Mouse (Mus musculus) stomach, embryonic 15.5 days (tissue): ENCODE measurements around the gene Dcst1. TPM values are rescaled to one million over a fixed set of nuclear protein-coding genes. Genes with fewer than 3 reads are reported as not detected.

Source experiments
- ATAC-seq: fragments of 200-750 bp; cut with Nextera tagmentation; 2 replicates; pipeline ENCODE4 v1.8.0; 2017; ENCODE audit warnings: low read depth, moderate number of reproducible peaks, moderate TSS enrichment; ENCODE audit not compliant: insufficient read depth, low FRiP score
- H3K27ac ChIP-seq: fragments of 300-500 bp; sonication (generic); 2 replicates; pipeline ENCODE4 v1.5.1; 2015; ENCODE audit warnings: mild to moderate bottlenecking, inconsistent platforms
- H3K27me3 ChIP-seq: fragments of 300-500 bp; sonication (generic); replicated peaks from 2 replicates; pipeline ENCODE4 v1.6.1; 2015; ENCODE audit warnings: inconsistent platforms
- H3K36me3 ChIP-seq: fragments of 300-500 bp; sonication (generic); 2 replicates; pipeline ENCODE4 v1.6.1; 2015; ENCODE audit warnings: inconsistent platforms
- H3K4me1 ChIP-seq: fragments of 300-500 bp; sonication (generic); 2 replicates; pipeline ENCODE4 v1.6.1; 2015; ENCODE audit warnings: inconsistent platforms
- H3K4me2 ChIP-seq: fragments of 300-500 bp; sonication (generic); 2 replicates; pipeline ENCODE4 v1.6.1; 2015; ENCODE audit warnings: mild to moderate bottlenecking, inconsistent platforms
- H3K4me3 ChIP-seq: fragments of 300-500 bp; sonication (generic); replicated peaks from 2 replicates; pipeline ENCODE4 v1.5.1; 2015; ENCODE audit warnings: inconsistent platforms
- H3K9ac ChIP-seq: fragments of 300-500 bp; sonication (generic); 2 replicates; pipeline ENCODE4 v1.6.1; 2015; ENCODE audit warnings: inconsistent platforms
- H3K9me3 ChIP-seq: fragments of 300-500 bp; sonication (generic); 2 replicates; pipeline ENCODE4 v1.6.1; 2016; ENCODE audit warnings: inconsistent platforms
- WGBS: fragments of 180-500 bp; shearing (Covaris S2); methylation state at CpG from one replicate; pipeline ENCODE4 v1.1.7; 2015; 5-methylcytosine and 5-hydroxymethylcytosine counted together
- polyA plus RNA-seq: library from polyadenylated mRNA; unstranded; fragments of >200 nt; fragmentation: Nextera tagmentation; extraction: Ambion mirVana; gene quantifications from 2 replicates; pipeline ENCODE4 v1.2.1, GENCODE M21; 2015

Gene Dcst1
- polyA plus RNA-seq, 1 experiment from 2014 or later = 0.30 TPM

DNA sequence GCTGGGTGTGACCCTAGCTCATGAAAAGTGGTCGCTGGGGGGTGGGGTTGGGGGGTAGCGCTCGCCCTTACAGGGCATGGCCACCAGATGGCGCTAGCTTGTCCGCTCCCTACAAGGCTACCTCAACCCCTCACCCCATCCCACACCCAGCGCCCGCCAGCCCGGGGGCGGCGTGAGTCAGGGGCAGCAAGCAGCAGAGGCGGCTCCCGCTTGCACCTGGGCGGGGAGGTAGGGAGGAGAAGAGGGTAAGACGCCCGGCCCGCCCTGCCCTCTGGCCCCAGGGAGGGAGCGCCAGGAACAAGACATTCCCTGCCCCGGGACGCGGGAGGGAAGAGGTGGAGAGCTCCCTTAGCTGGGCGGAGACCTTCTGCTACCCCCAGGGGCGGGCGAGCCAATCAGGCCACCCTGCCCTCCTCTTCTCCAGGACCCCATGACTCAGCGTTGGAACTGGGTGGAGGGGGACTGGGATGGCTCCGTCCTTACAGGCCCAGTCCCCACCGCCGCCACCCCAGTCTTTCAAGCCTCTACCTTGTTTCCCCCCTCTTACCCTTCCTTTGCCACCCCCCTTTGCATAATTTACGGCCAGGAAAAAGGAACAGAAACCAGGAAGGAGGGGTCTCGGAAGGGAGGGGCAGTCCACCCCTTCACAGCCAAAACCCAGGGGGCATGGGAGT is 13.5 kb upstream of the Dcst1 start:
- Histone ChIP-seq H3K27me3 (no peaks in the 10 kb centered on the region), H3K27ac (peak overlapping the region; percentile 61), H3K4me1 (peaks cover 18% of the 10 kb centered on the region), H3K4me3 (peak overlapping the region; percentile 54), H3K4me2 (peak overlapping the region; percentile 74), H3K36me3 (no peaks in the 10 kb centered on the region), H3K9ac (peak overlapping the region; percentile 37), H3K9me3 (no peaks in the 10 kb centered on the region)
- WGBS = 1% methylated on average over 27 of the region's 29 CpGs
- peak; percentile 91 for ATAC-seq

DNA sequence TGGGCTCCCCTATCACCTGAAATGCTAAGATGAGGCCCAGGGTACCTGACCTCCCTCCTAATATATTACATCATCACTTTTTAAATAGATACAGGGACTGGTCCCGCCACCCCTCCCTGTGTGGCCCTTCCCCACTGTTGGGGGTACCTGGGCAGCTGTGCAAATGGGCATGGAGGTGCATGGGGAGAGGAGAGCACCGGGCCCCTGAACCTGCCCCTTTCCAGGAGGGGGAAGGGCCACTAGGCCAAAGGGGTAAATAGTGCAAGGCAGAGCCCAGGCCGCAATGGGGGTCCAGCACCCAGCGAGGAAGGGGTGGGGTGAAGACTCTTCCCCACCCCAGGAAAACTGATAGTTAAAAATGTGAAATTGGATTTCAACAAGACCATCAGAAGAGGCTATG is 12.8 kb upstream of the Dcst1 start:
- H3K4me2 ChIP-seq = peak overlapping the region; percentile 74
- WGBS = 73% methylated on average over 4 of the region's 4 CpGs
- H3K27me3 ChIP-seq = no peaks in the 10 kb centered on the region
- ATAC-seq = no peak
- H3K9ac ChIP-seq = 0 out of 2 replicates have a peak overlapping the region, but pooled peaks have one; percentile 37
- H3K9me3 ChIP-seq = no peaks in the 10 kb centered on the region
- H3K4me3 ChIP-seq = peak overlapping the region; percentile 54; the same call in 1 of the 2 replicates
- peaks cover 21% of the 10 kb centered on the region for H3K4me1 ChIP-seq
- no peaks in the 10 kb centered on the region for H3K36me3 ChIP-seq
- H3K27ac ChIP-seq = peak overlapping the region; percentile 61; the same call in 1 of the 2 replicates

DNA sequence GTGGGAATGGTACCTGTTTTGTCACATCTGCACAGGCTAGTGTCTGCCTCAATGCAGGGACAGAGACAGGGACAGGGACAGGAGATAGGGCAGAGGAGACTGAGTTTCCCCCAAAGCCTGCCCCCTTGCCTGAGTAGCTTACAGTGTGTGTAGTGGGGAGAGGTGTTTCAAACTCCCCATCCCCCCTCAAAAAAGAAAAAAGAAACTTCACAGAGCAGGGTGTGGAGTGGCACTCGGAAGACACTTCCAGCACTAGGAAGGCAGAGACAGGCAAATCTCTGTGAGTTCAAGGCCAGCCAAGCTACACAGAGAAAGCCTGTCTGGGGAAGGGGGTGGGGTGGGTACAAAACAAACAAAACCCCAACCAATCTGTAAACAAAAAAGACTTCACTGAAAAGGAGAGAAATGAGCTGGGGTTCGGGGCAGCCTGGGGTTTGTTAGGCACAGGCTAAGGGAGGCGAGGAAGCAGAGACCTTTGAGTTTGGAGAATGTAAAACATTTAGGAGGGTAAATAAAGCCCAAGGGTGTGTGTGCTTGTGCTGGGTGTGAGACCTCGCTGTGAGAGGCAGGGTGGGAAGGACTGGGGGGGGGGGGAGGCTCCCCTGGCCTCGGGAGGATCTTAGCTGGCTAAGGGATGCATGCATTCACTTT is 8.7 kb upstream of the Dcst1 start:
- H3K9ac ChIP-seq = no peak overlapping the region
- 39% methylated on average over 5 of the region's 5 CpGs for WGBS
- H3K4me1 ChIP-seq = peaks cover 14% of the 10 kb centered on the region
- no peak overlapping the region for H3K4me3 ChIP-seq
- no peaks in the 10 kb centered on the region for H3K9me3 ChIP-seq
- no peak overlapping the region for H3K4me2 ChIP-seq
- no peak for ATAC-seq
- no peaks in the 10 kb centered on the region for H3K36me3 ChIP-seq
- H3K27me3 ChIP-seq = no peaks in the 10 kb centered on the region
- H3K27ac ChIP-seq = 0 out of 2 replicates have a peak overlapping the region, but pooled peaks have one; percentile 16

DNA sequence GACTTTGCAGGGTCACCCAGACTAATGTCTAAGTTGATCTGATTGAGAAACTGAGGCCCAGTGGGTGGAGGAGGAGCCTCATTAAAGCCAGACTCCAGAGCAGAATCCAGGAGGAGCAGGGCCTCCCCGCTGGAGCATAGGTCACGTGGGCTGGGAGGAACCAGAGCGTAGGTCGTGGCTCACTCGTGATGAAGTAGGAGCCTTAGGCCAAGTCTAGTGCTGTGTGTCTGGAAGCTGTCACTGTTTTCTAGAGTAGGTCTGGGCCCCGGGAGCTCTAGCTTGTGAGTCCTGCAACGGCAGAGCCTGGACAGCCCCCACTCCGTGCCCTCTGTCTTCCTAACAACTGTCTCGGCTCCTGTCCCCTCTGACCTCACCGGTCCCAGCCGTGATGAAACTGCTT is 2.3 kb upstream of the Dcst1 start:
- ATAC-seq = no peak
- H3K9ac ChIP-seq = no peak overlapping the region

DNA sequence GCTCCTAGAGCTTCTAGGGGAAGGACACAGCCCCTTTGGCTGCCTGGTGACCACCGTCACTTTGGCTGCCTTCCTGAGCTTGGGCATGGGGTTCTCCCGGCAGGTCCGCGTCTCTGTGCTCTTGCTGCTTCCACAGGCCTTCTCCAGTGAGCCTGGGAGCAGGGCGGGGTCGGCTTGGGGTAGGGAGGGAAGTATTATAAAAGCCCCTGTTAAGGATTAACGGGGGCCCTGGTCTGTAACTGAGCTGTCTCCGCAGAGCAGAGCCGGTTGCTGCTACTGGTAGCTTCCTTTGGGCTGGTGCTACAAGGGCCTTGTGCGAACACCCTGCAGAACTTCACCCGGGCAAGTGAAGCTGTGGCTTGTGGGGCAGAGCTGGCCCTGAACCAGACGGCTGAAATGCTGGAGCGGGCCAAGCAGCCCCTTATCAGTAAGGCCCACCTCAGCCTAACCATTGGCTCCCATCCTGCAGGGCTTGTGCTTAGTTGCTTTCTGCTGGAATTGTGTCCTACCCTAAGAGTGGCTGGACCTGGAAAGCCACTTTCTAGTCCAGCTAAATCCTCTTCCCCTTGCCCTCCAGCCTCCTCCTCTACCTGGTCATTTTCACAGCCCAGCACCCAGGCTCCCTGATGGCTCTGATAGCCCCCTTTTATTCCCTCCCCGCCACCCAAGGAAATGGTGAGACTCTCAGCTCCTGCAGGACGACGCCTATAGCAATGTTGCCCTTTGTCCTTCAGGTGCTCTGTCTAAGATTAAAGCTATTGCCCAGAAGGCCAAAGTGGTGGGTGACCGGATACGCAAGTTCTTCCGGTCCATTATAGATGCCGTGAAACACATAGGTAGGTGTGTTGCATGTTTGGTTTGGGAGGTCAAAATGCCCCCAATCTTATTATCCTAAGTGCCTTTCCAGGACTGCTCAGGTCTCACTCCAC is 697 bp upstream of the Dcst1 start:
- Histone ChIP-seq H3K27me3 (no peaks in the 10 kb centered on the region), H3K4me3 (no peak overlapping the region), H3K9ac (no peak overlapping the region), H3K4me1 (0 out of 2 replicates have a peak, but pooled peaks cover 3% of the 10 kb centered on the region), H3K36me3 (no peaks in the 10 kb centered on the region), H3K4me2 (no peak overlapping the region), H3K9me3 (no peaks in the 10 kb centered on the region), H3K27ac (no peak overlapping the region)
- ATAC-seq = 0 out of 2 replicates have a peak, but pooled peaks have one; percentile 19
- WGBS = 67% methylated on average over 20 of the region's 20 CpGs

More for the DNA sequence above, 2.3 kb upstream of the Dcst1 start:
- Histone ChIP-seq H3K27ac (no peak overlapping the region), H3K36me3 (no peaks in the 10 kb centered on the region), H3K4me3 (no peak overlapping the region), H3K27me3 (no peaks in the 10 kb centered on the region), H3K4me2 (no peak overlapping the region), H3K9me3 (no peaks in the 10 kb centered on the region), H3K4me1 (0 out of 2 replicates have a peak, but pooled peaks cover 3% of the 10 kb centered on the region)
- 53% methylated on average over 11 of the region's 11 CpGs for WGBS

DNA sequence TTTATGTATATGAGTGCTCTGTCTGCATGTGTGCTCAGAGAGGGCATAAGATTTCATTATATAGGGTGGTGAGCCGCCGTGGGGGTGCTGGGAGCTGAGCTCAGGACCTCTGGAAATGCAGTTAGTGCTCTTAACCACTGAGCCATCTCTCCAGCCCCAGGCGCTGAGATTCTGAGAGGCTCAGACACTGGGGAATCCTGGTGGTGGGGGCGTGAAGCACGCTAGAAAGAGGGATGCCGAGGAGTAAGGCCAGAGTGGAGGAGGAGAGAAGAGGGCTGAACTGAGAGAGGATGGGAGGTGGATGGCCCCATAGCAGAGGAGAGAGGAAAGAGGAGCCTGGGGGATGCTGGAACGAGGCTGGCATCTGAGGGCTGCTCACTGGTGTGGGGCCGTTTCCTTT is 422 bp downstream of the Dcst1 start:
- Histone ChIP-seq H3K4me1 (0 out of 2 replicates have a peak, but pooled peaks cover 3% of the 10 kb centered on the region), H3K36me3 (no peaks in the 10 kb centered on the region), H3K4me2 (no peak overlapping the region), H3K27ac (no peak overlapping the region), H3K9me3 (no peaks in the 10 kb centered on the region), H3K27me3 (no peaks in the 10 kb centered on the region), H3K9ac (no peak overlapping the region), H3K4me3 (no peak overlapping the region)
- ATAC-seq = no peak
- 70% methylated on average over 8 of the region's 8 CpGs for WGBS

DNA sequence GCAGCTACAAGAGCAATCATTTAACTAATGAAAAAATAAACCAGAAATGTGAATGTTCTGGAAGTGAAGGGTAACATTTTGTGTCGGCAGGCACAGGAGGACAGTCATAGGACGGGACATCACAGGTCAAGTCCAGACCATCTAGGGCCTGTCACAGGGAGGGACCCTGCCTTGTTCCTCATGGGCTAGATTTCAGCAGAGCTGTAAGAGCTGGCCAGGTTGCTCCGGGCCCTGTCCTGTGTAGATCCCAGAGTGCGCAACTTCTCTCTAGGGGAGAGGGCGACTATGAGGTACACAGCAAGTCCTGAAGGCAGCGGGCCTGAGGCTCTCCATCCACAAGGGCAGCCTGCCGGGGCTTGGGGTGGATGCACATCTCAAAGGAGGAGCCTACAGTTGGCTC is 3.4 kb downstream of the Dcst1 start, which contains the start of gene Dcst2:
TSS of gene Dcst2 (plus strand) at position 301 of the 400 bp plus-strand sequence.
- Histone ChIP-seq H3K36me3 (no peaks in the 10 kb centered on the region), H3K4me1 (0 out of 2 replicates have a peak, but pooled peaks cover 3% of the 10 kb centered on the region), H3K4me2 (no peak within 1 kb of the TSS), H3K27me3 (no peaks in the 10 kb centered on the region), H3K4me3 (no peak within 1 kb of the TSS), H3K9ac (no peak within 1 kb of the TSS), H3K27ac (no peak within 1 kb of the TSS), H3K9me3 (no peaks in the 10 kb centered on the region)
- WGBS = 80% methylated on average over 7 of the region's 7 CpGs
- no peak for ATAC-seq

DNA sequence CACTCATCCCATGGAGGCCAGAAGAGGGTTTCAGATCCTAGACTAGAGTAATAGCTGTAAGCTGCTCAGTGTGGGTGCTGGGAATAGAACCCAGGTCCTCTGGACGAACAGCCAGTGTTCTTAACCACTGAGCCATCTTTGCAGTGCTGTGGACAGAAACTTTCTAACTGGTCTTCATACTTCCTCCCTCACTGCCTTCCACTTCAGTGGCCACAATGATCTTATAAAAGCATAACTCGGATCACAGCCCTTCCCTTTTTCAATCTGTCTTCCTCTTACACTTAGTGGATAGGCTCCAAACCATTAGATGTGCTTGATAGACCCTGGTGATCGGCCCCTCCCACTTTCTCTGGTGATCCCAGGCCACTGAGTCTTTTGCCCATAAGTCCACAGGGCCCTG is 4.8 kb downstream of the Dcst1 start:
- WGBS = 72% methylated on average over 3 of the region's 3 CpGs
- no peak overlapping the region for H3K27ac ChIP-seq
- no peaks in the 10 kb centered on the region for H3K27me3 ChIP-seq
- ATAC-seq = no peak
- no peak overlapping the region for H3K4me3 ChIP-seq
- no peak overlapping the region for H3K9ac ChIP-seq
- no peaks in the 10 kb centered on the region for H3K36me3 ChIP-seq
- no peaks in the 10 kb centered on the region for H3K9me3 ChIP-seq
- peaks cover 2% of the 10 kb centered on the region; the same call in 1 of the 2 replicates for H3K4me1 ChIP-seq
- no peak overlapping the region for H3K4me2 ChIP-seq

DNA sequence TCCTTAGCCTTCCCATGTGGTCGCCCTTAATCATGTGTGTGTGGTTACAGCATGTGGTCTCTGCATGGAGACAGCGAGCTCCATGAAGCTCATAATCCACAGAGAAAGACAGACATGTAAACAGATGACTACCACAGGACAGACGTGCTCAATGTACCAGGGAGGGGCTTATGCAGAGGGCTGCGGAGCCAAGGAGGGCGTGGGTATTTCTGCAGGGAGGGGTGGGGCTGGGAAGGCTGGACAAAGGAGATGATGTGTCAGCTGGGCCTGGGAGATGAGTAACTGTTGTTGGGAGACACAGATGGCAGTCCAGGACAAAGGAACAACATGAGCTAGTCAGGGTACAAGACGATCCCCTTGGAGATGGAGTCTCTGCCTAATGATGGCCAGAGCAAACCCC is 5.4 kb downstream of the Dcst1 start:
- no peak overlapping the region for H3K27ac ChIP-seq
- ATAC-seq = no peak
- peaks cover 5% of the 10 kb centered on the region; the same call in 1 of the 2 replicates for H3K4me1 ChIP-seq
- no peak overlapping the region for H3K9ac ChIP-seq
- H3K36me3 ChIP-seq = no peaks in the 10 kb centered on the region
- no peaks in the 10 kb centered on the region for H3K27me3 ChIP-seq
- H3K4me2 ChIP-seq = no peak overlapping the region
- 50% methylated on average over 6 of the region's 6 CpGs for WGBS
- no peaks in the 10 kb centered on the region for H3K9me3 ChIP-seq
- no peak overlapping the region for H3K4me3 ChIP-seq

DNA sequence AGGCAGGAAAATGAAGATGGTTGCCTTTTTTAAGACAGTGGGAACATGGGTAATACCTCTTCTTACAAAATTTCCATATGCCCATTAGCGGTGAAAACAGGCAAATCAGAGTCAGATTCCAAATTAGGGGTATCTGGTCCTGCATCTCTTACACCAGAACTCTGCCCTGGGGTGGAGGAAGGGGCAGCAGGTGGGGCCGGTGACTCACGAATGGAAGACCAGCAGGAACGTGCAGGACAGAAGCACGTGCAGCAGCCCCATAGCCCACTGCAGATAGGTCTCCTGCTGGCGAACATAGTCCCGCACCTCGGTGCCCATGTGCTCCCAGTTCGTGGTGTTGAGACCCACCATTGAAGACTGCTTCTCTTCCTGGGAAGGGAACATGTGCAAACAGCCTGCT is 9.0 kb downstream of the Dcst1 start:
- Histone ChIP-seq H3K4me1 (peaks cover 5% of the 10 kb centered on the region; the same call in 1 of the 2 replicates), H3K36me3 (no peaks in the 10 kb centered on the region), H3K4me2 (no peak overlapping the region), H3K27ac (no peak overlapping the region), H3K4me3 (no peak overlapping the region), H3K27me3 (no peaks in the 10 kb centered on the region), H3K9me3 (no peaks in the 10 kb centered on the region), H3K9ac (no peak overlapping the region)
- ATAC-seq = no peak
- WGBS = 69% methylated on average over 9 of the region's 9 CpGs

DNA sequence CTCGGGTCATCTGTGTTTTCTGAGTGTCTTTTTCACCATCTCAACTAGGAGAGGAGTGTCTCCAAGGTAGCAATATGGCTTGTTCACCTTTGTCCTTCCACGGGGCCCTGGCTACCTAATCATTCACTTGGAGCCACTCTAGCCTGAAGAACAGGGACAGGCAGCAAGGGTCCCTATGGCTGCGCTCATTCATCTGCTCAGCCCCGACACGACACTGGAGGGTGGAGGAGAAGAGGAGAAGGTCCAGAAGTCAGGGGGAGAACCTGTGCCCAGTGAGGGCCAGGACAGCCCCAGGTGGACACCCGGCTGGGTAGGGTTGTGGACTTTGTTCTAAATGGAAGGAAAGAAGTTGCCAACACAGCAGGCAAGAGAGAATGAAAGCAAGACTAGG is 9.5 kb downstream of the Dcst1 start:
- no peaks in the 10 kb centered on the region for H3K36me3 ChIP-seq
- H3K27ac ChIP-seq = no peak overlapping the region; the same call in 1 of the 2 replicates
- no peak overlapping the region for H3K9ac ChIP-seq
- H3K9me3 ChIP-seq = no peaks in the 10 kb centered on the region
- no peak overlapping the region for H3K4me2 ChIP-seq
- 67% methylated on average over 6 of the region's 6 CpGs for WGBS
- no peak overlapping the region for H3K4me3 ChIP-seq
- no peak for ATAC-seq
- no peaks in the 10 kb centered on the region for H3K27me3 ChIP-seq
- peaks cover 8% of the 10 kb centered on the region; the same call in 1 of the 2 replicates for H3K4me1 ChIP-seq
